10 mouse cellular contexts compared by ENCODE assay signal in genomic region chr3:22144255-22144654, GRCm38 (mm10).
DNase-seq lines count a peak whose midpoint lies in the region; TF ChIP-seq lines count a peak whose summit lies in the region.
"Had no signal": no experiment of that assay in that cellular context is flagged by ENCODE, and none has a peak within 500 bp of the region (broad histone marks: within the 10 kb centered on the region; RNA-seq: fewer than 3 reads in every experiment).

No protein-coding gene starts in this region.

- H3K4me1 ChIP-seq in cerebellum, adult 2 months (ENCODE audit: control insufficient read depth, insufficient read depth, low read length), result peaks cover 12% of the 10 kb centered on the region

- intact Hi-C loops in gastrocnemius, postnatal 36 days (cut with DNase I), result no loop called here

- 95% methylated on average over 2 of the region's 2 CpGs for WGBS in cerebellum, adult 2 months

- H3K27me3 ChIP-seq in cerebellum, adult 2 months (ENCODE audit: control insufficient read depth, insufficient read depth, low read length), result no peaks in the 10 kb centered on the region

- no peak for DNase-seq in cerebellum, adult 2 months
- DNase-seq in cerebellum, adult 11 months, result no peak
- peak; percentile 33 to 44 for DNase-seq in kidney, adult 8-10 months
- no peak for DNase-seq in kidney, adult 18-20 months
- DNase-seq in thymus, postnatal 14 days, result peak; percentile 32
- DNase-seq in thymus, postnatal 10 days (ENCODE audit: low spot score in 2 of 2), result no peak
- no peak for DNase-seq in layer of hippocampus, postnatal 10 days (ENCODE audit: low spot score in 2 of 2)
- DNase-seq in gastrocnemius, postnatal 36 days, result no peak
- DNase-seq: cerebellum, adult 18-20 months; right cerebral cortex, postnatal 14 days had no signal

- 0 out of 2 replicates have a peak, but pooled peaks have one; percentile 20 for TF ChIP-seq CTCF in cerebellum, adult 2 months (IDR thresholded peaks at IDR 0.05; ENCODE audit: borderline replicate concordance, insufficient read depth, low read depth, low read length)

- no peak for TF ChIP-seq POLR2A in cerebellum, adult 2 months (IDR thresholded peaks at IDR 0.05; ENCODE audit: borderline replicate concordance, insufficient read depth, low read length)

- no peak overlapping the region for H3K27ac ChIP-seq in cerebellum, adult 2 months (ENCODE audit: insufficient read depth, low read length)

- no peak overlapping the region for H3K4me3 ChIP-seq in cerebellum, adult 2 months (replicated peaks; ENCODE audit: insufficient read depth, low read depth, low read length)

Comparison
In these comparisons a context has a peak if more than half of its experiments do, and no peak if none do; other contexts are left out.
1. DNase-seq: peak in kidney, adult 8-10 months (2 of 2) and thymus, postnatal 14 days (single experiment); none in cerebellum, adult 2 months (0 of 2), cerebellum, adult 11 months (single experiment), kidney, adult 18-20 months (single experiment), thymus, postnatal 10 days (0 of 2), layer of hippocampus, postnatal 10 days (0 of 2) and gastrocnemius, postnatal 36 days (0 of 2).